Mouse (Mus musculus) frontal cortex, postnatal 14 days (tissue): Measurements from ENCODE around the gene Pld3.

ENCODE experiments used
- DNase-seq, 2 experiments: peaks; one replicate each; pipeline ENCODE4 v3.0.0; 2022; ENCODE audit warnings: low spot score in 2 of 2

Gene Pld3

GRCm38 (mm10) chr7:27487740-27488268 is 65.2 kb downstream of the Pld3 start:
- peak in 1 of 2 experiments; percentile 47 for DNase-seq

DNA sequence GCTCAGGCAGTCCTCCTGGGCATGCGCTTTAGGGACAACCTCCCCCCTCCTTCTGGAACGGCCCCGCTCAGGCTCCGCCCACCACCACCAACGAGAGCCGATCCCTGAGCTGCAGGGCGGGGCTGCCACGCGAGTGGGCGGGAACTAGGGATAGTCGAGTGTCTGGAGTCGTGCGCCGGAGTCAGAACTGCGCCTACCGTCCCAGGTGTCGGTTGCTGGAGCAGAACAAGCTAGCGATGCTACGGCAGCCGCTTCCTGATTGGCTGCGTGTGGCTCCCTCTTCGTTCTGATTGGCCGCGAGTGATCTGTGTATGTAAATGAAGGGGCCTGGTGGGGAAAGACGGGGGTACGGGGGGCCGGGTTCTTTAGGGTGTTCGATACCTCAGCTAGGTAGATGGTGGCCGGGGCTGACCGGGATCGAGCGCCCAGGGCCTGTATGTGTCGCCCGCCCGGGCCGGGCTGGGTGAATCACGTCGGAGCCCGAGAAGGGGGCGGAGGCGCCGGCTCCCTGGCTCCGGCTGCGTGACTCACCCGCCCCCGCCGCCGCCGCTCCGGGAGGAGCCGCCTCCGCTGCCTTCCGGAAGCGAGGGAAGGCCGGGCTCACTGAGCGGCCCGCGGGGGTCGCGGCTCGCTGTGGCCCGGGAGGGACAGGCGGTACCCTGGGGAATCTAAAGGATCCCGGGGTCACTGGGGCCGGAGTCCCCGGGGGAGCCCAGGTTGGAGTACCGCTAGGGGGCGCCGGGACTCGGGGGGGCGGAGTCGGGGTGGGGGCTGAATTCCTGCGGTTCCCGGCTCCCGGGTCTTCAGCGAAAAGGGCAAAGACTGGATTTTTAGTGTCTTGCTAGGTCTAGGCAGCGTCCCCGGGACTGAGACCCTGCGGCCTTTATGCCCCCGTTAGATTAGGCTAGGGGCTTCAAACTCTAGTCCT is 66.0 kb downstream of the Pld3 start, which contains the start of gene Sertad1:
Gene Sertad1, plus strand, starts transcription at position 141 of the 928 bp plus-strand sequence.
- peak; percentile 99 for DNase-seq

GRCm38 (mm10) chr7:27486102-27486769 is 66.8 kb downstream of the Pld3 start:
- DNase-seq: no peak

GRCm38 (mm10) chr7:27483860-27484259 is 69.2 kb downstream of the Pld3 start:
- DNase-seq: no peak
